ENCODE assay signal across 16 mouse cellular contexts in genomic region chr12:70105885-70106284, GRCm38 (mm10). TPM values are rescaled to one million over a fixed set of nuclear protein-coding genes. Genes with fewer than 3 reads are reported as not detected.
DNase-seq lines count a peak whose midpoint lies in the region; ATAC-seq lines count a peak whose summit lies in the region.
"Had no signal": no experiment of that assay in that cellular context is flagged by ENCODE, and none has a peak within 500 bp of the region (broad histone marks: within the 10 kb centered on the region; RNA-seq: fewer than 3 reads in every experiment).

No protein-coding gene starts in this region.

- 61% methylated on average over 6 of the region's 6 CpGs for WGBS in hindbrain, embryonic 15.5 days
- 78% methylated on average over 6 of the region's 6 CpGs for WGBS in hindbrain, embryonic 11.5 days
- 71% methylated on average over 6 of the region's 6 CpGs for WGBS in neural tube, embryonic 12.5 days
- WGBS in neural tube, embryonic 13.5 days, result 57% methylated on average over 6 of the region's 6 CpGs

- H3K4me2 ChIP-seq in hindbrain, embryonic 15.5 days, result no peak overlapping the region
- H3K4me2 ChIP-seq in hindbrain, embryonic 11.5 days (replicated peaks; ENCODE audit: low read depth, low read length), result no peak overlapping the region
- H3K4me2 ChIP-seq in neural tube, embryonic 12.5 days (replicated peaks), result 0 out of 2 replicates have a peak overlapping the region, but pooled peaks have one; percentile 89
- H3K4me2 ChIP-seq in neural tube, embryonic 13.5 days, result no peak overlapping the region
- H3K4me2 ChIP-seq: limb, embryonic 12.5 days had no signal

- no peak for ATAC-seq in hindbrain, embryonic 15.5 days (ENCODE audit: low FRiP score, low read depth)
- ATAC-seq in hindbrain, embryonic 11.5 days (ENCODE audit: low FRiP score), result no peak
- no peak for ATAC-seq in neural tube, embryonic 12.5 days (ENCODE audit: low FRiP score, low read depth)
- no peak for ATAC-seq in neural tube, embryonic 13.5 days (ENCODE audit: low read depth)

- H3K9ac ChIP-seq in hindbrain, embryonic 15.5 days, result no peak overlapping the region
- no peak overlapping the region for H3K9ac ChIP-seq in hindbrain, embryonic 11.5 days (ENCODE audit: low read depth, low read length)
- H3K9ac ChIP-seq in neural tube, embryonic 12.5 days, result no peak overlapping the region
- H3K9ac ChIP-seq in neural tube, embryonic 13.5 days, result 0 out of 2 replicates have a peak overlapping the region, but pooled peaks have one; percentile 53
- H3K9ac ChIP-seq: limb, embryonic 12.5 days; liver, embryonic 14.5 days had no signal

- no peaks in the 10 kb centered on the region for H3K27me3 ChIP-seq in hindbrain, embryonic 15.5 days
- H3K27me3 ChIP-seq in hindbrain, embryonic 11.5 days (ENCODE audit: control insufficient read depth, insufficient read depth, low read length), result no peaks in the 10 kb centered on the region
- no peaks in the 10 kb centered on the region for H3K27me3 ChIP-seq in neural tube, embryonic 12.5 days (replicated peaks)
- H3K27me3 ChIP-seq in neural tube, embryonic 13.5 days, result no peaks in the 10 kb centered on the region

- no peak for DNase-seq in hindbrain, embryonic 11.5 days (ENCODE audit: low spot score)
- DNase-seq in neural tube, embryonic 10.5 days (ENCODE audit: extremely low spot score, low spot score), result no peak
- DNase-seq in thymus, postnatal 0 days (ENCODE audit: low spot score), result no peak
- DNase-seq in spleen, adult 18-20 months, result no peak
- DNase-seq: adrenal gland, postnatal 10 days; gastrocnemius, postnatal 14 days; kidney, adult 2 months; lung, postnatal 10 days; right cerebral cortex, postnatal 4 days; thymus, postnatal 14 days had no signal

- no peaks in the 10 kb centered on the region for H3K9me3 ChIP-seq in hindbrain, embryonic 15.5 days
- no peaks in the 10 kb centered on the region for H3K9me3 ChIP-seq in hindbrain, embryonic 11.5 days (ENCODE audit: control insufficient read depth, low read length)
- no peaks in the 10 kb centered on the region for H3K9me3 ChIP-seq in neural tube, embryonic 12.5 days
- no peaks in the 10 kb centered on the region for H3K9me3 ChIP-seq in neural tube, embryonic 13.5 days
- H3K9me3 ChIP-seq: limb, embryonic 12.5 days had no signal

- no peaks in the 10 kb centered on the region for H3K36me3 ChIP-seq in hindbrain, embryonic 15.5 days
- no peaks in the 10 kb centered on the region for H3K36me3 ChIP-seq in hindbrain, embryonic 11.5 days (ENCODE audit: control insufficient read depth, insufficient read depth, low read length)
- H3K36me3 ChIP-seq in neural tube, embryonic 12.5 days, result peaks cover 9% of the 10 kb centered on the region; the same call in 1 of the 2 replicates
- H3K36me3 ChIP-seq in neural tube, embryonic 13.5 days, result no peaks in the 10 kb centered on the region

- no peak overlapping the region for H3K4me3 ChIP-seq in hindbrain, embryonic 15.5 days
- no peak overlapping the region for H3K4me3 ChIP-seq in hindbrain, embryonic 11.5 days (ENCODE audit: low read depth, low read length)
- H3K4me3 ChIP-seq in neural tube, embryonic 12.5 days, result no peak overlapping the region
- H3K4me3 ChIP-seq in neural tube, embryonic 13.5 days, result no peak overlapping the region
- H3K4me3 ChIP-seq: limb, embryonic 12.5 days had no signal

- peaks cover 77% of the 10 kb centered on the region for H3K4me1 ChIP-seq in hindbrain, embryonic 15.5 days (replicated peaks)
- no peaks in the 10 kb centered on the region; the same call in 1 of the 2 replicates for H3K4me1 ChIP-seq in hindbrain, embryonic 11.5 days (replicated peaks; ENCODE audit: control insufficient read depth, insufficient read depth, low read length)
- H3K4me1 ChIP-seq in neural tube, embryonic 12.5 days, result peaks cover 64% of the 10 kb centered on the region
- peaks cover 94% of the 10 kb centered on the region for H3K4me1 ChIP-seq in neural tube, embryonic 13.5 days (replicated peaks)

- H3K27ac ChIP-seq in hindbrain, embryonic 15.5 days (replicated peaks), result peak overlapping the region; percentile 35; the same call in 1 of the 2 replicates
- no peak overlapping the region for H3K27ac ChIP-seq in hindbrain, embryonic 11.5 days (ENCODE audit: low read depth, low read length)
- no peak overlapping the region for H3K27ac ChIP-seq in neural tube, embryonic 12.5 days
- H3K27ac ChIP-seq in neural tube, embryonic 13.5 days (replicated peaks), result peak overlapping the region; percentile 6; the same call in 1 of the 2 replicates
- H3K27ac ChIP-seq: limb, embryonic 12.5 days; liver, embryonic 14.5 days had no signal

RNA-seq across cellular contexts. Expression of gene Nin, which starts 7.6 kb away (rescaled TPM):
- polyA plus RNA-seq in hindbrain, embryonic 15.5 days (2015; fragmentation: Nextera tagmentation; extraction: Ambion mirVana), result 11.3 and 12.6 TPM in 2 replicates
- polyA plus RNA-seq in hindbrain, embryonic 11.5 days (2014; fragmentation: Nextera tagmentation; extraction: Ambion mirVana), result 14.9 and 15.4 TPM in 2 replicates
- 18.9 and 19.3 TPM in 2 replicates for polyA plus RNA-seq in neural tube, embryonic 12.5 days (2016; fragmentation: Nextera tagmentation; extraction: Ambion mirVana)
- 11.5 and 12.1 TPM in 2 replicates for polyA plus RNA-seq in neural tube, embryonic 13.5 days (2015; fragmentation: Nextera tagmentation; extraction: Ambion mirVana)
- 9.1 and 11.4 TPM in 2 replicates for polyA plus RNA-seq in thymus, postnatal 0 days (2015; fragmentation: Nextera tagmentation; extraction: Ambion mirVana)

RNA-seq across cellular contexts. Expression of gene Abhd12b, which starts 48.1 kb away (rescaled TPM):
- polyA plus RNA-seq in hindbrain, embryonic 15.5 days (2015; fragmentation: Nextera tagmentation; extraction: Ambion mirVana), result 0.17 TPM in 1 of 2 replicates, not detected in the other
- polyA plus RNA-seq in hindbrain, embryonic 11.5 days (2014; fragmentation: Nextera tagmentation; extraction: Ambion mirVana), result not detected in 2 replicates
- polyA plus RNA-seq in neural tube, embryonic 12.5 days (2016; fragmentation: Nextera tagmentation; extraction: Ambion mirVana), result not detected in 2 replicates
- polyA plus RNA-seq in neural tube, embryonic 13.5 days (2015; fragmentation: Nextera tagmentation; extraction: Ambion mirVana), result 0.13 TPM in 1 of 2 replicates, not detected in the other
- 0.19 TPM in 1 of 2 replicates, not detected in the other for polyA plus RNA-seq in thymus, postnatal 0 days (2015; fragmentation: Nextera tagmentation; extraction: Ambion mirVana)
- polyA plus RNA-seq: kidney, adult 2 months; large intestine, adult 2 months; limb, embryonic 12.5 days; liver, embryonic 14.5 days had no signal

Comparison
In these comparisons a context has a peak if more than half of its experiments do, and no peak if none do; other contexts are left out.
1. H3K27ac ChIP-seq: peak in hindbrain, embryonic 15.5 days (single experiment) and neural tube, embryonic 13.5 days (single experiment); none in hindbrain, embryonic 11.5 days (single experiment) and neural tube, embryonic 12.5 days (single experiment).